Mouse (Mus musculus): ENCODE measurements around the gene Zim1. TPM values are rescaled to one million over a fixed set of nuclear protein-coding genes. Genes with fewer than 3 reads are reported as not detected.

Zim1 gene
- polyA plus RNA-seq, 2 experiments: 0.72 to 4.3 TPM

- Histone ChIP-seq H3K27me3 (ENCODE audit: control insufficient read depth, insufficient read depth, low read length) (no peaks in the 10 kb centered on the region), H3K4me1 (replicated peaks; ENCODE audit: control insufficient read depth in 2 of 2, insufficient read depth in 2 of 2, low read length in 1 of 2) (no peaks in the 10 kb centered on the region), H3K27ac (no peak overlapping the region), H3K9me3 (ENCODE audit: control insufficient read depth, low read length) (no peaks in the 10 kb centered on the region), H3K4me2 (ENCODE audit: low read depth) (no peak overlapping the region), H3K4me3 (ENCODE audit: insufficient read depth in 1 of 2, low read depth in 2 of 2, low read length in 2 of 2) (no peak overlapping the region), H3K9ac (replicated peaks) (no peak overlapping the region), H3K36me3 (replicated peaks; ENCODE audit: control insufficient read depth, insufficient read depth, low read depth) (no peaks in the 10 kb centered on the region)
- WGBS (ENCODE audit: insufficient replicate concordance): 67% methylated on average over 7 of the region's 7 CpGs
- no peak for DNase-seq (ENCODE audit: low read depth in 3 of 3, low spot score in 3 of 3)
- TF ChIP-seq CTCF (IDR thresholded peaks at IDR 0.05; ENCODE audit: low read depth) (no peak), EP300 (IDR thresholded peaks at IDR 0.05; ENCODE audit: low read depth) (no peak)
- no peak for ATAC-seq (ENCODE audit: insufficient read depth)
Observed at GRCm38 (mm10) chr7:6658606-6659005, 37.6 kb downstream of the Zim1 start.

- Histone ChIP-seq H3K27ac (no peak overlapping the region), H3K4me1 (replicated peaks; ENCODE audit: control insufficient read depth in 2 of 2, insufficient read depth in 2 of 2, low read length in 1 of 2) (no peaks in the 10 kb centered on the region), H3K9me3 (ENCODE audit: control insufficient read depth, low read length) (no peaks in the 10 kb centered on the region), H3K27me3 (ENCODE audit: control insufficient read depth, insufficient read depth, low read length) (no peaks in the 10 kb centered on the region), H3K4me2 (ENCODE audit: low read depth) (no peak overlapping the region), H3K4me3 (ENCODE audit: insufficient read depth in 1 of 2, low read depth in 2 of 2, low read length in 2 of 2) (no peak overlapping the region), H3K9ac (replicated peaks) (no peak overlapping the region), H3K36me3 (replicated peaks; ENCODE audit: control insufficient read depth, insufficient read depth, low read depth) (no peaks in the 10 kb centered on the region)
- ATAC-seq (ENCODE audit: insufficient read depth) (no peak), DNase-seq (ENCODE audit: low read depth in 3 of 3, low spot score in 3 of 3) (no peak)
- TF ChIP-seq EP300 (IDR thresholded peaks at IDR 0.05; ENCODE audit: low read depth): no peak
- no peak for TF ChIP-seq CTCF (IDR thresholded peaks at IDR 0.05; ENCODE audit: low read depth)
- 60% methylated on average over 5 of the region's 5 CpGs for WGBS (ENCODE audit: insufficient replicate concordance)
Observed at GRCm38 (mm10) chr7:6652151-6652550, 44.1 kb downstream of the Zim1 start.

GRCm38 (mm10) chr7:6651221-6651620 lies 45.0 kb downstream of the Zim1 start:
- 51% methylated on average over 7 of the region's 7 CpGs for WGBS (ENCODE audit: insufficient replicate concordance)
- Histone ChIP-seq H3K4me2 (ENCODE audit: low read depth) (no peak overlapping the region), H3K4me3 (ENCODE audit: insufficient read depth in 1 of 2, low read depth in 2 of 2, low read length in 2 of 2) (no peak overlapping the region)

DNA sequence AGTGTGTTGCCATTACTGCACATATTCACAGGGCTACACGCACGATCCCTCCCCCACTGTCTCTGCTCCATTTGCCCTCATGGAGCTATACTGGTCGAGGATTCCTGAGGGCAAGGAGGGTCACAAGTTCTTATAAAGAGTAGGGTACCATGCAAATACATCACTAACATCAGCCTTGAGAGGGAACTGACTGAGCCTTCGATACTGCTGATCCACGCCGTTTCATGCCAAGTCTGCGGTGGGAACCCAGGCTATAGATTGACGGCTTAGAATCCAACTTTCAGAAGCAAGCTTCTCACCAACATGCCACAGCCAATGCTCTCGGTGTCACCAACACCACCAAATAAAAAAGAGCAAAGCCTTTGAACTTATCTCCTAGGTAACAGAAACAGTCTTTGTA lies 45.7 kb downstream of the Zim1 start:
- WGBS (ENCODE audit: insufficient replicate concordance): 76% methylated on average over 9 of the region's 9 CpGs
- DNase-seq (ENCODE audit: low read depth in 3 of 3, low spot score in 3 of 3) (no peak), ATAC-seq (ENCODE audit: insufficient read depth) (no peak)
- no peak overlapping the region for H3K4me2 ChIP-seq (ENCODE audit: low read depth)
- no peak overlapping the region for H3K27ac ChIP-seq
- H3K27me3 ChIP-seq (ENCODE audit: control insufficient read depth, insufficient read depth, low read length): no peaks in the 10 kb centered on the region
- H3K4me1 ChIP-seq (replicated peaks; ENCODE audit: control insufficient read depth in 2 of 2, insufficient read depth in 2 of 2, low read length in 1 of 2): no peaks in the 10 kb centered on the region
- no peak for TF ChIP-seq CTCF (IDR thresholded peaks at IDR 0.05; ENCODE audit: low read depth)
- no peaks in the 10 kb centered on the region for H3K9me3 ChIP-seq (ENCODE audit: control insufficient read depth, low read length)
- H3K36me3 ChIP-seq (replicated peaks; ENCODE audit: control insufficient read depth, insufficient read depth, low read depth): no peaks in the 10 kb centered on the region
- H3K4me3 ChIP-seq (ENCODE audit: insufficient read depth in 1 of 2, low read depth in 2 of 2, low read length in 2 of 2): no peak overlapping the region
- no peak overlapping the region for H3K9ac ChIP-seq (replicated peaks)

More at GRCm38 (mm10) chr7:6651221-6651620, 45.0 kb downstream of the Zim1 start:
- H3K27me3 ChIP-seq (ENCODE audit: control insufficient read depth, insufficient read depth, low read length): no peaks in the 10 kb centered on the region
- H3K27ac ChIP-seq: no peak overlapping the region
- H3K9ac ChIP-seq (replicated peaks): no peak overlapping the region
- H3K9me3 ChIP-seq (ENCODE audit: control insufficient read depth, low read length): no peaks in the 10 kb centered on the region
- TF ChIP-seq CTCF (IDR thresholded peaks at IDR 0.05; ENCODE audit: low read depth): no peak
- no peak for TF ChIP-seq EP300 (IDR thresholded peaks at IDR 0.05; ENCODE audit: low read depth)
- H3K36me3 ChIP-seq (replicated peaks; ENCODE audit: control insufficient read depth, insufficient read depth, low read depth): no peaks in the 10 kb centered on the region
- DNase-seq (ENCODE audit: low read depth in 3 of 3, low spot score in 3 of 3) (no peak), ATAC-seq (ENCODE audit: insufficient read depth) (no peak)
- no peaks in the 10 kb centered on the region for H3K4me1 ChIP-seq (replicated peaks; ENCODE audit: control insufficient read depth in 2 of 2, insufficient read depth in 2 of 2, low read length in 1 of 2)

GRCm38 (mm10) chr7:6645821-6646220 lies 50.4 kb downstream of the Zim1 start:
- no peak overlapping the region for H3K9ac ChIP-seq (replicated peaks)
- ATAC-seq (ENCODE audit: insufficient read depth) (no peak), DNase-seq (ENCODE audit: low read depth in 3 of 3, low spot score in 3 of 3) (no peak)
- no peaks in the 10 kb centered on the region for H3K9me3 ChIP-seq (ENCODE audit: control insufficient read depth, low read length)
- WGBS (ENCODE audit: insufficient replicate concordance): 72% methylated on average over 3 of the region's 3 CpGs
- H3K4me2 ChIP-seq (ENCODE audit: low read depth): no peak overlapping the region
- no peaks in the 10 kb centered on the region for H3K36me3 ChIP-seq (replicated peaks; ENCODE audit: control insufficient read depth, insufficient read depth, low read depth)
- H3K27ac ChIP-seq: no peak overlapping the region
- H3K4me1 ChIP-seq (replicated peaks; ENCODE audit: control insufficient read depth in 2 of 2, insufficient read depth in 2 of 2, low read length in 1 of 2): no peaks in the 10 kb centered on the region
- no peak for TF ChIP-seq CTCF (IDR thresholded peaks at IDR 0.05; ENCODE audit: low read depth)
- no peak for TF ChIP-seq EP300 (IDR thresholded peaks at IDR 0.05; ENCODE audit: low read depth)
- H3K4me3 ChIP-seq (ENCODE audit: insufficient read depth in 1 of 2, low read depth in 2 of 2, low read length in 2 of 2): no peak overlapping the region
- no peaks in the 10 kb centered on the region for H3K27me3 ChIP-seq (ENCODE audit: control insufficient read depth, insufficient read depth, low read length)

All from liver, embryonic 14.5 days (tissue).